Mouse (Mus musculus) CD4-positive naive resting alpha-beta T cell, adult 76 days (primary cell): ENCODE data around the gene Kif22. TPM values are rescaled to one million over a fixed set of nuclear protein-coding genes. Genes with fewer than 3 reads are reported as not detected.

Experiments used
- total RNA-seq: library from RNA; stranded (reverse); gene quantifications from one replicate; pipeline ENCODE4 v1.2.4, GENCODE M21; 2023

Gene Kif22
- total RNA-seq: 3.0 TPM

DNA sequence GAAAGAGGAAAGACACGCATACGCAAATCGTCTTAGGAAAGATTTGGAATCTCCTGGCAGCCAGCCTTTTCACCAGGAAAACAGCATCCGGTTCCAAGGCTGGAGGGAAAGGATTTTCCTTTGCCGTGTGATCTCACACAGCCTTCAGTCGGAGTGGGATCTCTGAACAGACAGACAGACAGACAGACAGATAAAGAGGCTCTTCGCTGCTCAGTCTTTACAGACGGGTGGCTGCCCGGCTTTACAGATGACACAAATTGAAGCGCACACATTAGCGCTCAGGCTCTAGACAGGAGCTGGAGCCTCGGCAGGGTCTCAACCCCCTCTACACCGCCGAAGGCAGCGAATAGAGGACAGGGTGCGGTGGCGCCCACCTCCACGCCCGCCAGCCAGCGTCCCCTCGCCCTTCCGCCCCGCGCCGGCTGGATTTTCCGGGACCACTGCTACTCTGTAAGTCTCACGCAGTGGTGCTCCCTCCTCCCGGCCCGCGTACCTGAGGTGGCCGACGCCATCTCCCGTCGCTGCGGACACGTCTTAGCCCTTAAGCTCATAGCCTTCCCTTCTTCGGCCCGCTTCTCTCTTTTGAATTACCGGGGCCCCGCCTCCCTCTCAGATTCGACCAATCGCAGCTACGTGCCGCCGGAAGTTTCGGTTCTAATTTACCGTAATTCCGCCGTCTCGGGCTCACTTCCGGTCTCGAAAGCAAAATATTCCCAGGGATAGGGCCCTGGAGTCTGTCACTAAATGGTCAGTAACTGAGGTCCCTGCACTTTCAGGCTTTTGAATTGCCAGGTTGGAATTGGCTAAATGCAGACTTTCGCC, at the start of gene Kif22:
Gene Kif22 (minus strand): TSS at position 621 of the 822 bp plus-strand sequence.

GRCm38 (mm10) chr7:127091114-127091896, 49.0 kb upstream of the Kif22 start, which contains the start of gene AI467606:
Gene AI467606 (plus strand): TSS chr7:127091359.

GRCm38 (mm10) chr7:127087278-127088010, 45.2 kb upstream of the Kif22 start, which contains the start of gene Zg16:
Gene Zg16 (minus strand): TSS chr7:127087328.

DNA sequence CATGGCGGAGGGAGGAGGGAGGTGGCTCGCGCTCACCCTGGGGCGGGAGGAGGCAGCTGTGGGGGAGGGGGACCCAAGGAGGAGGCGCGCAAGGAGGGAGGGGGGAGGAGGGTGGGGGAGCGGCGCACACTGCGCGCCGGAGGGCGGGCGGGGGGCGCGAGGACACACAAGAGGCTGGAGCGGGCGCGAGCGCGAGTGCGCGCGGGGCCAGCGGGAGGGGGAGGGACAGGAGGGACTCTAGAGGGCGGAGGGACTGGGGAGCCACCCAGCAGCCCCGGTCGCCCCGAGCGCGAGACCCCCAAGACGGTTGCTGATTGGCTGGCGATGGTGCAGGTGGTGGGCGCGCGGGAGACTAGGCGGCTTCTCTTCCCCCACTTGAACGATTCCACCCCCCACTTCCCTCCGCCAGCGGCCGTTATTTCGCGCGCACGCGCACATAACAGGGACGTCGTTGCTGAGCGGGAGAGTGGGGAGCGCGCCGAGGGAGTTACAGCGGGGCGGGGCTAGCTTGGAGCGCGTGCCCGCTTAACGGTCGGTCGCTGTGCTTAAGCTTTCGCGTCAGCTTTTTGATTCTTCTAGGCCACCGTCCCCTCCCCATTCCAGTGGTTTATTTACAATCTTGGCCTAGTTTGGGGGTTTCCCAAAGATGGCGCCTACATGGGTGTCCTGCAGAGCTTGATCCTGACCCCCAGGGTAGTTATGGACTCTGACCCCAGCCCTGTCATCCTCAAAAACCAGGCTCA, 15.1 kb downstream of the Kif22 start, which contains the start of gene Maz:
Gene Maz (minus strand): TSS at position 54 of the 743 bp plus-strand sequence.

GRCm38 (mm10) chr7:127020901-127021562, 21.2 kb downstream of the Kif22 start, which contains the start of the genes Gm42742 and Prrt2:
Gene Gm42742 (minus strand): TSS chr7:127021097.
Gene Prrt2 (minus strand): TSS chr7:127021211.

GRCm38 (mm10) chr7:127016971-127017949, 25.0 kb downstream of the Kif22 start, which contains the start of gene Pagr1a:
Gene Pagr1a (minus strand): TSS chr7:127017352.

GRCm38 (mm10) chr7:127016481-127016485, 26.0 kb downstream of the Kif22 start, which contains the start of gene Pagr1b:
Gene Pagr1b (minus strand): TSS chr7:127016484.

DNA sequence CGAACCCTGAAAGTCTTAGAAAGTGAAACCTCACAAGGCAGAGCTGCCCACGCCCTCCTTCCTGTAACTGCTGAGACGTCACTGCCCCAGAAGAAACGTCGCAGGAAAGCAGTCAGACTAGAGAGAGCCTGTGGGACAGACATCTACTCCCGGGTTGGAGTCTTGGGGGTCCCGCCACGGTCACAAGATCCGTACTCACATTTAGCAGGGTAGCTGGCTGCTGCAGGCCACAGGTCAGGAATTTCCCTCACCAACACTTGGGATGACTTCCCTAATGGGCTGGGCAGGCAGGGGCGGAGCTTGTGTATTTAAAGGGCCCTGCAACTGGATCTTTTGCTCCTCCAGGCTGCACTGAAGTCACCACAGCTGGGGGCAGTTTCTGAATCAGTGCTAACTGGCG, 28.0 kb downstream of the Kif22 start, which contains the start of gene Mvp:
Gene Mvp (minus strand): TSS at position 302 of the 400 bp plus-strand sequence.

Other genes starting within 250 kb of the Kif22 start
- gene Ppp4c, start 250.0 kb downstream of the Kif22 start, total RNA-seq: 239 TPM
- not detected for gene Fam57b, start 244.8 kb downstream of the Kif22 start, total RNA-seq
- not detected for gene 4930451I11Rik, start 210.8 kb downstream of the Kif22 start, total RNA-seq
- not detected for gene Doc2a, start 195.1 kb downstream of the Kif22 start, total RNA-seq
- gene Hirip3, start 180.5 kb downstream of the Kif22 start, total RNA-seq: 24.4 TPM
- 60.5 TPM for gene Ino80e, start 180.1 kb downstream of the Kif22 start, total RNA-seq
- gene Taok2, start 157.8 kb downstream of the Kif22 start, total RNA-seq: 72.3 TPM
- gene Tmem219, start 119.6 kb downstream of the Kif22 start, total RNA-seq: 22.6 TPM
- 37.3 TPM for gene Kctd13, start 113.6 kb downstream of the Kif22 start, total RNA-seq
- gene Asphd1, start 92.9 kb downstream of the Kif22 start, total RNA-seq: not detected
- 6.1 TPM for gene Sez6l2, start 91.9 kb downstream of the Kif22 start, total RNA-seq
- 99.9 TPM for gene Cdipt, start 66.6 kb downstream of the Kif22 start, total RNA-seq
- 0.62 TPM for gene Cdiptos, start 66.4 kb downstream of the Kif22 start, total RNA-seq
- 25.5 TPM for gene Mvp, start 27.9 kb downstream of the Kif22 start, total RNA-seq
- 5.4 TPM for gene Pagr1b, start 26.0 kb downstream of the Kif22 start, total RNA-seq
- 26.5 TPM for gene Pagr1a, start 25.1 kb downstream of the Kif22 start, total RNA-seq
- 32.5 TPM for gene Gm42742, start 21.4 kb downstream of the Kif22 start, total RNA-seq
- gene Prrt2, start 21.3 kb downstream of the Kif22 start, total RNA-seq: 5.3 TPM
- gene Maz, start 15.4 kb downstream of the Kif22 start, total RNA-seq: 197 TPM
- not detected for gene Zg16, start 44.9 kb upstream of the Kif22 start, total RNA-seq
- 36.6 TPM for gene AI467606, start 48.9 kb upstream of the Kif22 start, total RNA-seq
- 44.2 TPM for gene Qprt, start 79.8 kb upstream of the Kif22 start, total RNA-seq
- 334 TPM for gene Spn, start 95.4 kb upstream of the Kif22 start, total RNA-seq
- 71.0 TPM for gene Cd2bp2, start 153.6 kb upstream of the Kif22 start, total RNA-seq
- gene Tbc1d10b, start 166.0 kb upstream of the Kif22 start, total RNA-seq: 42.1 TPM
- gene Mylpf, start 166.4 kb upstream of the Kif22 start, total RNA-seq: 19.4 TPM
- gene Zfp553, start 190.6 kb upstream of the Kif22 start, total RNA-seq: 9.7 TPM
- gene Sept1, start 190.7 kb upstream of the Kif22 start, total RNA-seq: 620 TPM
- gene Zfp771, start 201.8 kb upstream of the Kif22 start, total RNA-seq: 16.4 TPM
- gene Dctpp1, start 218.2 kb upstream of the Kif22 start, total RNA-seq: 8.0 TPM
- gene Sephs2, start 231.6 kb upstream of the Kif22 start, total RNA-seq: 23.0 TPM